Mouse (Mus musculus): ENCODE measurements around the gene Maml1.

- no peak for TF ChIP-seq CTCF (IDR thresholded peaks at IDR 0.05)
- no peak for TF ChIP-seq EP300 (IDR thresholded peaks at IDR 0.05)
These were observed 11.3 kb upstream of the Maml1 start for GRCm38 (mm10) chr11:50303406-50303805.
